Mouse (Mus musculus): Measurements from ENCODE around the gene Gm20425. TPM values are rescaled to one million over a fixed set of nuclear protein-coding genes. Genes with fewer than 3 reads are reported as not detected.

Gene Gm20425
- total RNA-seq, 2 experiments from 2014 or later: 9.2 to 9.7 TPM

- intact Hi-C loops (cut with DNase I): loop anchor here (5.0 kb wide), 1 partner anchor 75 kb away; no protein-coding TSS in a partner anchor
- no peak for DNase-seq (ENCODE audit: low spot score in 2 of 2)
These were observed 3.3 kb downstream of the Gm20425 start for GRCm38 (mm10) chr9:103226806-103227205.

- DNase-seq (ENCODE audit: low spot score in 2 of 2): no peak
- intact Hi-C loops (cut with DNase I): loop anchor here (5.0 kb wide), 1 partner anchor 77 kb away; no protein-coding TSS in a partner anchor
These were observed 4.6 kb downstream of the Gm20425 start for GRCm38 (mm10) chr9:103225464-103225863.

GRCm38 (mm10) chr9:103224721-103225120, 5.4 kb downstream of the Gm20425 start:
- no peak for DNase-seq (ENCODE audit: low spot score in 2 of 2)
- intact Hi-C loops (cut with DNase I): loop anchor here (5.0 kb wide), 1 partner anchor 78 kb away; no protein-coding TSS in a partner anchor

GRCm38 (mm10) chr9:103214281-103214680, 15.8 kb downstream of the Gm20425 start:
- DNase-seq (ENCODE audit: low spot score in 2 of 2): no peak

GRCm38 (mm10) chr9:103213631-103214030, 16.5 kb downstream of the Gm20425 start:
- intact Hi-C loops (cut with DNase I): no loop called here
- no peak for DNase-seq (ENCODE audit: low spot score in 2 of 2)

More at GRCm38 (mm10) chr9:103214281-103214680, 15.8 kb downstream of the Gm20425 start:
- intact Hi-C loops (cut with DNase I): no loop called here

DNA sequence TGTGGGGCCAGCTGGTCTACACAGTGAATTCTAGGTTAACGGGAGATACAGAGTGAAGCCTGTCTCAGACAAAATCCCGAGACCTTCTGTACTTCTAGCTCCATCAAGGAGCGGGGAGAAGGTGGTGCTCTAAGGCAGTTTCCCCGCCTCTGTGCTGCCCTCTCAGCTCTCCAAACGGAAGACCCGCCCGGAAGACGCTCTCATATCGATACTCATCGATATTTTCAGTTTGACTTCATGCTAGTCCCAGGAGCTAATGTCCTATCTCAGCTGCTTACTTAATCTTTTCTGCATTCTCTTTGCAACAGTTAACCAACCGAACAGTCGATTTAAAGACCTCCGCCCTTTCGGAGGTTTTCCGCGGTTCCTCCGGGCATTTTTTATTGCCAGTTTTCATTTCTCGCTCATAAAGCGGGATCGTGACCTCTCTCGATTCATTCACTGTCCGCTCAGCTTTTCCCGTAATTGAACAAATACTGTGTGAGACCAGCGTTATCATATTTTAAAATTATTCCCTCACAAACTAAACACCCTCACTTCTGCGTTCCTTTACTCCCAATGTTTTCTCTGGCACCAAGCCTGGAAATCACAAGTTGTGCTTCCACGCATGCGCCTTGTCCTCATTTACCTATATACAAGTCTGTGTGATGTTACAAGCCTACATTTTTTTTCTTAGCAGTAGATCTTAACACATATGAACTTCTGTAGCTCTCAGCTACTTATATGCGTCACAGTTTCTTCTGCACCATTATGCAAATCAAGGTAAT, 17.3 kb downstream of the Gm20425 start:
- DNase-seq (ENCODE audit: low spot score in 2 of 2): no peak
- intact Hi-C loops (cut with DNase I): no loop called here

GRCm38 (mm10) chr9:103208802-103209423, 21.2 kb downstream of the Gm20425 start:
- DNase-seq (ENCODE audit: low spot score in 2 of 2): no peak
- intact Hi-C loops (cut with DNase I): loop anchor here (10.0 kb wide), 1 partner anchor 304 kb away; no protein-coding TSS in a partner anchor

DNA sequence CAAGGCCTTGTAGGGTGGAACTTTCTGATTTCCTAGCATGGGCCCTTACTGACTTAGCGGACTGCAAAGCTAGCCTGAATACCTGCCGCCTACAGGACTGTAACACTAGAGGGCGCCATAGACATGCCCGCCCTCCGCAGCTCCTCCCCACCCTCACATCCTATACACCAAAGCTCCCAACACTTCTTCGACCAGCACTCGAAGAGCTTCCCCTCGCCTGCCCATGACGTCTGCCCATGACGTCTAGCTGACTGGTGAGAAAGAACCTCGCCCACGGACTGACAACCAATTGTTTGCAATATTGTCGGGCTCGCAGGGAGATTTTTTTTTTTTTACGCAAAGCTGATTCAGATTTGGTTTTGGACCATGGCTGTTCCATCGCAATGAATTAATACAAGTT, 22.3 kb downstream of the Gm20425 start:
- DNase-seq (ENCODE audit: low spot score in 2 of 2): peak; percentile 45 to 50
- intact Hi-C loops (cut with DNase I): loop anchor here (2.0 to 10.0 kb wide), 2 partner anchors 95 to 303 kb away; no protein-coding TSS in a partner anchor

DNA sequence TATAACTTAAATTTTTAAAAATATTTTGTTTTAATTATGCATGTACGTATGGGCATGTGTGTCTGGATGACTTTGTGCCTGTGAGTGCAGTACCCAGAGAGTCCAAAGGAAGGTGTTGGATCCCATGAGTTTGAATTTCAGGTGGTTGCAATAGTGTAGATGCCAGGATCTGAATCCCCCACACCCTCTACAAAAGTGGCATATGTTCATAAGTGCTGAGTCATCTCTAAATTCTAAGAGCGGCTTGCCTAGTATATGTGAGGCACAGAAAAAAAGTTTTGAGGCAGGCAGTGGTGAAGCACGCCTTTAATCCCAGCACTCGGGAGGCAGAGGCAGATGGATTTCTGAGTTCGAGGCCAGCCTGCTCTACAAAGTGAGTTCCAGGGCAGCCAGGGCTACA, 24.3 kb downstream of the Gm20425 start:
- intact Hi-C loops (cut with DNase I): loop anchor here (2.0 to 10.0 kb wide), 2 partner anchors 97 to 301 kb away; no protein-coding TSS in a partner anchor
- no peak for DNase-seq (ENCODE audit: low spot score in 2 of 2)

DNA sequence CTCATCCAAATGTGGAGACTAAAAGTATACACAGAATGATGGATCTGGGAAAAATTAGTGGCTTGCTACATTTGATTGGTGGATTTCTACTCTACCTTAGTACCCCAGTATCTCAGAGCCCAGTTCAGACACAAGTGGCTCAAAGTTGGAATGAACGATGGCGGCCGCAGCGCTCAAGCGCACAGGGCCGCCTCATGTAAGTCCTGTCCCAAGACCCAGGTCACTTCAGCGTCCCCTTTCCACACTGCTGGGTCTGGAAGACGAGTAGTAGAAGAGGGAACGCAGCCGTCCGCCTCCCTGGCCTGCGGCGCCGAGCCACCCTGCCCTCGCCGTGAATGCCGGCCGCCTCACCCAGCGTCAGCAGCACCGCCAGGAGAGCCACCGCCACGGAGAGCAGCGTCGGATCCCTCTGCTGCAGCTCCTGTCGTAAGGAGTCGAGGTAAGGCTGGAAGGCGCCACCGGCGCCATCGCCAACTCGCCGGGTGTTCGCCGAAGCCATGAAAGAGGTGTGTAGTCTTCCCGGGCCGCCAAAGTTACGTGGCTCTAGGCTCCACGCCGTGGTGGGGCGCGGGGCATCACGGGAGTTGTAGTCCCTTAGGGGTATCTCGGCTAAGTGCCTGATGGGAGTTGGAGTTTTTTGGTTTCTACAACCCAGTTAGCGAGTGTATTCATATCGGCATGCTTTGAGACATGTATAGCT, 28.4 kb downstream of the Gm20425 start, which contains the start of gene Srprb:
Gene Srprb (minus strand): TSS at position 577 of the 700 bp plus-strand sequence.
- intact Hi-C loops (cut with DNase I): loop anchor here (10.0 kb wide), 1 partner anchor 297 kb away; no protein-coding TSS in a partner anchor

DNA sequence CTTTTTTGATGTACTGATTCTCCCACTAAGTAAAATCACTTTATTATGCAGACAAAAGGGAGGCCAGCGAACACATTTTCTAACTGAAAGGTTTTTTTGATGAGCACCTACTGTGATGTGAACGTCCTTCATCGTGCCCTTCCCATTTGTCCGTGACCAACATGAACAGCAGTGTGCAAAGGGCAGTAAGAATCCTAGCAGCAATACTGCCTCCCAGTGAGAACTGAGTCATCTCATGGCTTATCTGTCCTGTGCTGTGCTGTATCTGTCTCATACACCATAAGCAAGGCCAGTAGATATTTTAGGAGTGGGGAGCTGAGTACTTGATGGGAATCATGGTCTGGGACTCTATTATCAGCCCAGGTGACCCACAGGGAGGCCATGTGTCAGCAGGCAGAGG, 41.7 kb downstream of the Gm20425 start:
- DNase-seq (ENCODE audit: low spot score in 2 of 2): no peak
- intact Hi-C loops (cut with DNase I): no loop called here

More for the DNA sequence above, 28.4 kb downstream of the Gm20425 start, which contains the start of gene Srprb:
- DNase-seq (ENCODE audit: low spot score in 2 of 2): peak; percentile 90 to 93

- intact Hi-C loops (cut with DNase I): no loop called here
- no peak for DNase-seq (ENCODE audit: low spot score in 2 of 2)
These were observed 43.4 kb downstream of the Gm20425 start for GRCm38 (mm10) chr9:103186747-103187146.

- intact Hi-C loops (cut with DNase I): no loop called here
- DNase-seq (ENCODE audit: low spot score in 2 of 2): no peak
These were observed 44.2 kb downstream of the Gm20425 start for GRCm38 (mm10) chr9:103185946-103186345.

DNA sequence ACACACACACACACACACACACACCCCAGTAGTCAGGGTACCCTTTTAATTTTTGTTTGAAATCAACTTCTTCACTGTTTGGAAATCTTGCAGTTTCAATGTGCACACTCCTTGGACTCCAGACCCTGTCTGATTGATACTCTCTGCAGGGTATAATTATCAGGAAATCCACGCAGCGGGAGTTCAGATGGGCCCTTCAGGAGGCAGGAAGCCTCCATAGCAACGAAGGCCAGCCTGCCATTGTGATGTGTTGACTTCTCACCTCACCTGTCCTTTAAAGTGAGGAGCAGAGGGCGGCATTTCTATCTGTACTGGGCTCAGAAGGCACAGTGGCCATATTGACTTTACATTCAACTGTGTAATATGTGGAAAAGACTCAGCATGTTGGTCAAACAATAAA, 45.3 kb downstream of the Gm20425 start:
- intact Hi-C loops (cut with DNase I): no loop called here
- DNase-seq (ENCODE audit: low spot score in 2 of 2): no peak

DNA sequence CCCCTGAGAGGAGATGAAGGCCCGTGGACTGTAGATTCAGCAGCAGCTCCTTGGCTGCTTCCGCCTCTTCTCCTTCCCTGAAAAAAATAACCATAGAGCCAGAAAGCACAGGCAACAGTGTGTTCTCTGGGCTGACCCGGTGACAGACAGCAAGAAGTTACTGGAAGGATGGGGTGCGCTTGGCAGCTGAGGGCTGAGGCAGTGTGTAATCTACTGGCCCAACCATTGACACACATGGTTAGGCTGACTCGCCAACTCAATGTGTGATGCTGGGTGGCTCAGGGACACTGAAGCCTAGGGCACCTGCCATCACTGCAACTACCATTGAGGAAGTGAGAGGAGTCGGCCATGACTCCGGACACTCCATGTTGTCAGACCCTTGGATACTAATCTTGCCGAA, 48.2 kb downstream of the Gm20425 start:
- no peak for DNase-seq (ENCODE audit: low spot score in 2 of 2)
- intact Hi-C loops (cut with DNase I): no loop called here

- peak in 1 of 2 experiments; percentile 41 for DNase-seq (ENCODE audit: low spot score in 2 of 2)
- intact Hi-C loops (cut with DNase I): no loop called here
These were observed 49.1 kb downstream of the Gm20425 start for GRCm38 (mm10) chr9:103180807-103181565.

DNA sequence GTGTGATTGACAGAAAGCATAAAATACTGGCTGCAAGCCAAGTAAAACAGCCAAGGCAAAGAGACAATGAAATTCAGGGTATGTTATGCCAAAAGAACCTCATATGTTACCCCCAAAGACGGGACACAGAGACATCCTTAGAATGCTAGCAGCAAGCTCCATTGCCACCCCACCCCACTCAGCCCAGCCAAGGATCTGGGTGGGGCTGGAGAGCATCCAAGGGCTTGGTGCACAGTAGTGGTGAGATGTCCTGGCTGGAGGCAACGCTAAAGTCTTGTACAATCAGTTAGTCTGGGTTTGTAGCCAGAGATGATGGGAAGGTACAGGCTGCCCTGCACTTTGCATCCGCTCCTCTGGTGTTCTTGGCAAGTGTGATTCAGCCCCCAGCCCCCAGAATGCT, 49.8 kb downstream of the Gm20425 start:
- intact Hi-C loops (cut with DNase I): no loop called here
- no peak for DNase-seq (ENCODE audit: low spot score in 2 of 2)

- DNase-seq (ENCODE audit: low spot score in 2 of 2): no peak
- intact Hi-C loops (cut with DNase I): no loop called here
These were observed 54.4 kb downstream of the Gm20425 start for GRCm38 (mm10) chr9:103175692-103176091.

All from left cerebral cortex, postnatal 36 days (tissue).